Mouse (Mus musculus) heart, postnatal 0 days (tissue): ENCODE results near the gene Morn4.

ENCODE experiments used
- CTCF ChIP-seq: IDR thresholded peaks from 2 replicates; pipeline ENCODE4 v1.5.1; 2016; ENCODE audit warnings: antibody characterized with exemption, control low read depth, low read depth
- EP300 ChIP-seq: IDR thresholded peaks from 2 replicates; pipeline ENCODE4 v1.6.1; 2016; ENCODE audit warnings: antibody characterized with exemption, low read depth

- no peak for TF ChIP-seq CTCF
- no peak for TF ChIP-seq EP300
These were observed 39.5 kb upstream of the Morn4 start for GRCm38 (mm10) chr19:42125501-42126218.
